Mouse (Mus musculus): Measurements from ENCODE around the gene Gm47959. TPM values are rescaled to one million over a fixed set of nuclear protein-coding genes. Genes with fewer than 3 reads are reported as not detected.
"Not testable (repeated sequence)": the region's sequence is repeated elsewhere in the genome, so short reads cannot be mapped to it uniquely, and the experiment has no call there.

Gene Gm47959
- polyA plus RNA-seq (2012; rRNA removed) (not detected in 2 replicates), polyA plus RNA-seq (2014; fragmentation: Nextera tagmentation; extraction: Ambion mirVana) (not detected in 2 replicates)

GRCm38 (mm10) chr1:83000306-83000705, at the start of gene Gm47959:
Gene Gm47959, plus strand, starts transcription at chr1:83000548.
- not testable (repeated sequence) for ATAC-seq (ENCODE audit: insufficient read depth); H3K4me3 ChIP-seq (ENCODE audit: insufficient read depth in 1 of 2, low read depth in 2 of 2, low read length in 2 of 2); DNase-seq (ENCODE audit: low read depth in 3 of 3, low spot score in 3 of 3); H3K36me3 ChIP-seq (replicated peaks; ENCODE audit: control insufficient read depth, insufficient read depth, low read depth); H3K9ac ChIP-seq (replicated peaks); H3K27me3 ChIP-seq (ENCODE audit: control insufficient read depth, insufficient read depth, low read length); H3K4me2 ChIP-seq (ENCODE audit: low read depth); H3K27ac ChIP-seq; H3K9me3 ChIP-seq (ENCODE audit: control insufficient read depth, low read length); H3K4me1 ChIP-seq (replicated peaks; ENCODE audit: control insufficient read depth in 2 of 2, insufficient read depth in 2 of 2, low read length in 1 of 2)
- WGBS (ENCODE audit: insufficient replicate concordance), result 77% methylated on average over 7 of the region's 9 CpGs

GRCm38 (mm10) chr1:82955913-82956312, 44.4 kb upstream of the Gm47959 start, which contains the start of gene Gm7544:
Gene Gm7544, minus strand, starts transcription at chr1:82956013.
- H3K9ac ChIP-seq (replicated peaks); H3K4me3 ChIP-seq (ENCODE audit: insufficient read depth in 1 of 2, low read depth in 2 of 2, low read length in 2 of 2); H3K4me2 ChIP-seq (ENCODE audit: low read depth); ATAC-seq (ENCODE audit: insufficient read depth); DNase-seq (ENCODE audit: low read depth in 3 of 3, low spot score in 3 of 3); H3K9me3 ChIP-seq (ENCODE audit: control insufficient read depth, low read length); H3K27ac ChIP-seq; H3K36me3 ChIP-seq (replicated peaks; ENCODE audit: control insufficient read depth, insufficient read depth, low read depth); H3K4me1 ChIP-seq (replicated peaks; ENCODE audit: control insufficient read depth in 2 of 2, insufficient read depth in 2 of 2, low read length in 1 of 2); H3K27me3 ChIP-seq (ENCODE audit: control insufficient read depth, insufficient read depth, low read length): not testable (repeated sequence)

- no peak for DNase-seq (ENCODE audit: low read depth in 3 of 3, low spot score in 3 of 3)
- ATAC-seq (ENCODE audit: insufficient read depth), result no peak
Measured at GRCm38 (mm10) chr1:82959870-82960385, 40.4 kb upstream of the Gm47959 start, which contains the start of gene Gm47955. Gene Gm47955, plus strand, starts transcription at chr1:82960286.

GRCm38 (mm10) chr1:82966413-82966812, 33.9 kb upstream of the Gm47959 start:
- no peak for ATAC-seq (ENCODE audit: insufficient read depth)
- H3K9me3 ChIP-seq (ENCODE audit: control insufficient read depth, low read length), result no peaks in the 10 kb centered on the region
- WGBS (ENCODE audit: insufficient replicate concordance), result 34% methylated on average over 3 of the region's 3 CpGs

More at GRCm38 (mm10) chr1:82959870-82960385, 40.4 kb upstream of the Gm47959 start, which contains the start of gene Gm47955:
- TF ChIP-seq CTCF (IDR thresholded peaks at IDR 0.05; ENCODE audit: low read depth) (no peak), EP300 (IDR thresholded peaks at IDR 0.05; ENCODE audit: low read depth) (no peak)
- Histone ChIP-seq H3K4me2 (ENCODE audit: low read depth) (no peak within 1 kb of the TSS), H3K4me1 (replicated peaks; ENCODE audit: control insufficient read depth in 2 of 2, insufficient read depth in 2 of 2, low read length in 1 of 2) (no peaks in the 10 kb centered on the region), H3K9ac (replicated peaks) (no peak within 1 kb of the TSS), H3K4me3 (ENCODE audit: insufficient read depth in 1 of 2, low read depth in 2 of 2, low read length in 2 of 2) (no peak within 1 kb of the TSS), H3K9me3 (ENCODE audit: control insufficient read depth, low read length) (no peaks in the 10 kb centered on the region), H3K27ac (no peak within 1 kb of the TSS), H3K27me3 (ENCODE audit: control insufficient read depth, insufficient read depth, low read length) (no peaks in the 10 kb centered on the region), H3K36me3 (replicated peaks; ENCODE audit: control insufficient read depth, insufficient read depth, low read depth) (no peaks in the 10 kb centered on the region)
- WGBS (ENCODE audit: insufficient replicate concordance), result 74% methylated on average over 11 of the region's 11 CpGs

GRCm38 (mm10) chr1:82972046-82972445, 28.3 kb upstream of the Gm47959 start:
- H3K36me3 ChIP-seq (replicated peaks; ENCODE audit: control insufficient read depth, insufficient read depth, low read depth), result no peaks in the 10 kb centered on the region
- ATAC-seq (ENCODE audit: insufficient read depth), result peak; percentile 52; the same call in 1 of the 2 replicates
- H3K9me3 ChIP-seq (ENCODE audit: control insufficient read depth, low read length), result no peaks in the 10 kb centered on the region
- no peak overlapping the region for H3K27ac ChIP-seq
- no peak for TF ChIP-seq EP300 (IDR thresholded peaks at IDR 0.05; ENCODE audit: low read depth)
- no peak for TF ChIP-seq CTCF (IDR thresholded peaks at IDR 0.05; ENCODE audit: low read depth)
- H3K27me3 ChIP-seq (ENCODE audit: control insufficient read depth, insufficient read depth, low read length), result no peaks in the 10 kb centered on the region
- 17% methylated on average over 4 of the region's 4 CpGs for WGBS (ENCODE audit: insufficient replicate concordance)
- no peak overlapping the region for H3K9ac ChIP-seq (replicated peaks)
- H3K4me1 ChIP-seq (replicated peaks; ENCODE audit: control insufficient read depth in 2 of 2, insufficient read depth in 2 of 2, low read length in 1 of 2), result peaks cover 0 to 7% of the 10 kb centered on the region in 2 experiments; a peak in 3 of 4 replicates
- H3K4me2 ChIP-seq (ENCODE audit: low read depth), result no peak overlapping the region
- DNase-seq (ENCODE audit: low read depth in 3 of 3, low spot score in 3 of 3), result no peak
- no peak overlapping the region for H3K4me3 ChIP-seq (ENCODE audit: insufficient read depth in 1 of 2, low read depth in 2 of 2, low read length in 2 of 2)

More at GRCm38 (mm10) chr1:82966413-82966812, 33.9 kb upstream of the Gm47959 start:
- Histone ChIP-seq H3K4me3 (ENCODE audit: insufficient read depth in 1 of 2, low read depth in 2 of 2, low read length in 2 of 2) (no peak overlapping the region), H3K27ac (no peak overlapping the region), H3K27me3 (ENCODE audit: control insufficient read depth, insufficient read depth, low read length) (no peaks in the 10 kb centered on the region), H3K4me1 (replicated peaks; ENCODE audit: control insufficient read depth in 2 of 2, insufficient read depth in 2 of 2, low read length in 1 of 2) (no peaks in the 10 kb centered on the region), H3K36me3 (replicated peaks; ENCODE audit: control insufficient read depth, insufficient read depth, low read depth) (no peaks in the 10 kb centered on the region), H3K4me2 (ENCODE audit: low read depth) (no peak overlapping the region), H3K9ac (replicated peaks) (no peak overlapping the region)
- TF ChIP-seq EP300 (IDR thresholded peaks at IDR 0.05; ENCODE audit: low read depth) (no peak), CTCF (IDR thresholded peaks at IDR 0.05; ENCODE audit: low read depth) (no peak)
- DNase-seq (ENCODE audit: low read depth in 3 of 3, low spot score in 3 of 3), result no peak
